Mouse (Mus musculus): ENCODE measurements around the gene Nectin2. TPM values are rescaled to one million over a fixed set of nuclear protein-coding genes. Genes with fewer than 3 reads are reported as not detected.

Nectin2 gene
- polyA plus RNA-seq, 2 experiments, result 58.9 to 71.3 TPM

- 77% methylated on average over 6 of the region's 6 CpGs for WGBS
- Histone ChIP-seq H3K27ac (replicated peaks; ENCODE audit: low read depth, low read length) (no peak overlapping the region), H3K4me3 (replicated peaks; ENCODE audit: low read length) (no peak overlapping the region), H3K4me1 (ENCODE audit: control insufficient read depth, insufficient read depth, low read length) (no peaks in the 10 kb centered on the region), H3K27me3 (ENCODE audit: control insufficient read depth, insufficient read depth, low read length) (no peaks in the 10 kb centered on the region), H3K4me2 (replicated peaks; ENCODE audit: low read depth, low read length, severe bottlenecking) (no peak overlapping the region), H3K9ac (ENCODE audit: low read depth, low read length, severe bottlenecking) (no peak overlapping the region), H3K9me3 (ENCODE audit: control insufficient read depth, low read length) (no peaks in the 10 kb centered on the region), H3K36me3 (ENCODE audit: control insufficient read depth, insufficient read depth, low read length) (no peaks in the 10 kb centered on the region)
- ATAC-seq (ENCODE audit: low FRiP score, low read depth), result no peak
- DNase-seq (ENCODE audit: low spot score), result no peak
- no peak for TF ChIP-seq POLR2A (IDR thresholded peaks at IDR 0.05; ENCODE audit: borderline replicate concordance, extremely low read depth, insufficient read depth, insufficient read length)
Observed at GRCm38 (mm10) chr7:19686521-19686920, 63.8 kb downstream of the Nectin2 start.

- Histone ChIP-seq H3K27me3 (ENCODE audit: control insufficient read depth, insufficient read depth, low read length) (no peaks in the 10 kb centered on the region), H3K4me2 (replicated peaks; ENCODE audit: low read depth, low read length, severe bottlenecking) (no peak overlapping the region), H3K4me3 (replicated peaks; ENCODE audit: low read length) (no peak overlapping the region), H3K4me1 (ENCODE audit: control insufficient read depth, insufficient read depth, low read length) (no peaks in the 10 kb centered on the region), H3K36me3 (ENCODE audit: control insufficient read depth, insufficient read depth, low read length) (no peaks in the 10 kb centered on the region), H3K9ac (ENCODE audit: low read depth, low read length, severe bottlenecking) (no peak overlapping the region), H3K27ac (replicated peaks; ENCODE audit: low read depth, low read length) (no peak overlapping the region), H3K9me3 (ENCODE audit: control insufficient read depth, low read length) (no peaks in the 10 kb centered on the region)
- DNase-seq (ENCODE audit: low spot score) (no peak), ATAC-seq (ENCODE audit: low FRiP score, low read depth) (no peak)
- no peak for TF ChIP-seq POLR2A (IDR thresholded peaks at IDR 0.05; ENCODE audit: borderline replicate concordance, extremely low read depth, insufficient read depth, insufficient read length)
- 61% methylated on average over 4 of the region's 4 CpGs for WGBS
Observed at GRCm38 (mm10) chr7:19685374-19685773, 64.9 kb downstream of the Nectin2 start.

- no peaks in the 10 kb centered on the region for H3K4me1 ChIP-seq (ENCODE audit: control insufficient read depth, insufficient read depth, low read length)
- H3K27me3 ChIP-seq (ENCODE audit: control insufficient read depth, insufficient read depth, low read length), result no peaks in the 10 kb centered on the region
- H3K4me2 ChIP-seq (replicated peaks; ENCODE audit: low read depth, low read length, severe bottlenecking), result no peak overlapping the region
- no peaks in the 10 kb centered on the region for H3K36me3 ChIP-seq (ENCODE audit: control insufficient read depth, insufficient read depth, low read length)
- 77% methylated on average over 6 of the region's 6 CpGs for WGBS
- no peaks in the 10 kb centered on the region for H3K9me3 ChIP-seq (ENCODE audit: control insufficient read depth, low read length)
- DNase-seq (ENCODE audit: low spot score) (no peak), ATAC-seq (ENCODE audit: low FRiP score, low read depth) (no peak)
- H3K27ac ChIP-seq (replicated peaks; ENCODE audit: low read depth, low read length), result no peak overlapping the region
- no peak overlapping the region for H3K4me3 ChIP-seq (replicated peaks; ENCODE audit: low read length)
- H3K9ac ChIP-seq (ENCODE audit: low read depth, low read length, severe bottlenecking), result no peak overlapping the region
- no peak for TF ChIP-seq POLR2A (IDR thresholded peaks at IDR 0.05; ENCODE audit: borderline replicate concordance, extremely low read depth, insufficient read depth, insufficient read length)
Observed at GRCm38 (mm10) chr7:19683771-19684201, 66.5 kb downstream of the Nectin2 start.

- 45% methylated on average over 3 of the region's 3 CpGs for WGBS
- no peak for TF ChIP-seq POLR2A (IDR thresholded peaks at IDR 0.05; ENCODE audit: borderline replicate concordance, extremely low read depth, insufficient read depth, insufficient read length)
- no peak for DNase-seq (ENCODE audit: low spot score)
Observed at GRCm38 (mm10) chr7:19682979-19683378, 67.3 kb downstream of the Nectin2 start.

DNA sequence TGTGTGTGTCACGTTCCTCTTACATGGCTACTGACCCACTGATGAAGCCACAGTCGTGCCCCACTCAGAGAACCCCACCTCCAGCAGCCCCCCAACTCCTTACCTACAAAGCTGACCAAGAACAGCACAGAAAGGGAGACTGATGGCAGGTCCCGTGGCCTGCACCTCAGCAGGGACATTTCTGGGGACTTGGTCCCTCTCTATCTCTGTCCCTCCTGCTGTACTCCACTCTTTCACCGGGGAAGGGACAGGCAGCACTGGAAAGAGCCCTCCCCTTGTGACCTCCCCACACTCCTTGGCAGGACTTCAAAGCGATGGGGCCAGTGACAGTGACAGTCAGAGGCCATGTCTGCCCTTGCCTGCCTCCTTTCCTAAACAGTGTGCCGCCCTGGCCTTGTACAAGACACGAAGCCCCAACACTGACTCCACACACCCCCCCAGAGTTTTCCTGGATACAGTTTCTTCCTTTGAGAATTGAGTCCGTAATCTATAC, 69.0 kb downstream of the Nectin2 start, which contains the start of the genes Gm44805 and Apoc4:
Gene Gm44805 (minus strand): TSS at position 222 of the 493 bp plus-strand sequence.
Gene Apoc4 (minus strand): TSS at position 278 of the 493 bp plus-strand sequence.
- no peak within 1 kb of the TSS for H3K4me2 ChIP-seq (replicated peaks; ENCODE audit: low read depth, low read length, severe bottlenecking)
- ATAC-seq (ENCODE audit: low FRiP score, low read depth) (no peak), DNase-seq (ENCODE audit: low spot score) (no peak)
- H3K27ac ChIP-seq (replicated peaks; ENCODE audit: low read depth, low read length), result no peak within 1 kb of the TSS
- no peaks in the 10 kb centered on the region for H3K9me3 ChIP-seq (ENCODE audit: control insufficient read depth, low read length)
- H3K4me3 ChIP-seq (replicated peaks; ENCODE audit: low read length), result no peak within 1 kb of the TSS
- no peak for TF ChIP-seq POLR2A (IDR thresholded peaks at IDR 0.05; ENCODE audit: borderline replicate concordance, extremely low read depth, insufficient read depth, insufficient read length)
- no peaks in the 10 kb centered on the region for H3K4me1 ChIP-seq (ENCODE audit: control insufficient read depth, insufficient read depth, low read length)
- no peak within 1 kb of the TSS for H3K9ac ChIP-seq (ENCODE audit: low read depth, low read length, severe bottlenecking)
- H3K36me3 ChIP-seq (ENCODE audit: control insufficient read depth, insufficient read depth, low read length), result no peaks in the 10 kb centered on the region
- 54% methylated on average over 8 of the region's 8 CpGs for WGBS
- no peaks in the 10 kb centered on the region for H3K27me3 ChIP-seq (ENCODE audit: control insufficient read depth, insufficient read depth, low read length)

More at GRCm38 (mm10) chr7:19682979-19683378, 67.3 kb downstream of the Nectin2 start:
- H3K4me3 ChIP-seq (replicated peaks; ENCODE audit: low read length), result no peak overlapping the region
- H3K27me3 ChIP-seq (ENCODE audit: control insufficient read depth, insufficient read depth, low read length), result no peaks in the 10 kb centered on the region
- no peaks in the 10 kb centered on the region for H3K4me1 ChIP-seq (ENCODE audit: control insufficient read depth, insufficient read depth, low read length)
- no peak for ATAC-seq (ENCODE audit: low FRiP score, low read depth)
- H3K27ac ChIP-seq (replicated peaks; ENCODE audit: low read depth, low read length), result no peak overlapping the region
- no peaks in the 10 kb centered on the region for H3K36me3 ChIP-seq (ENCODE audit: control insufficient read depth, insufficient read depth, low read length)
- no peak overlapping the region for H3K4me2 ChIP-seq (replicated peaks; ENCODE audit: low read depth, low read length, severe bottlenecking)
- H3K9me3 ChIP-seq (ENCODE audit: control insufficient read depth, low read length), result no peaks in the 10 kb centered on the region
- no peak overlapping the region for H3K9ac ChIP-seq (ENCODE audit: low read depth, low read length, severe bottlenecking)

All from limb, embryonic 14.5 days (tissue).